Mouse (Mus musculus) spleen, postnatal 4 days (tissue): ENCODE data around the gene Alg1.
"Not testable (repeated sequence)": the region's sequence is repeated elsewhere in the genome, so short reads cannot be mapped to it uniquely, and the experiment has no call there.

Experiments used
- DNase-seq, 2 experiments: peaks; one replicate each; pipeline ENCODE4 v3.0.0; 2022; ENCODE audit warnings: low spot score in 2 of 2

Gene Alg1

GRCm38 (mm10) chr16:5233418-5234313 is at the start of gene Alg1:
Gene Alg1, plus strand, starts transcription at chr16:5233621.
- peak; percentile 89 to 95 for DNase-seq

DNA sequence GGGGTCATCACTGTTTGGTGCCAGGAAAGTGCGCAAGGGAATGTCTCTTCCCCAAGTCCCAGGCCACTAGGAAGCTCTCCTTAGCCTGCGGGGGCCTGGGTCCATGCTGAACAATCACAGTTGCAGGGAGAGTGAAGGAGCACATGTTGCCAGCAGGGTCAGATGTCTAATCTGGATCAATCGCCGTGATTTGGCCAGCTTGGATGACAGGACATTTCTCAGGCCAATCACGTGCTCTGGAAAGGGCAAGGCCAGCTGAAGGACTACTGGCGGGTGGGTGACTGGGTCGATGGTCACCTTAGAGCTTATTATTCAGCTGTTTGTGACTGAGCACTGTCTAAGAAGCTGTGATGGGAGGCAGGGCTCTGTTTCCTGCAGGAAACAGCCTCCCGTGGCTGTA is 49.3 kb upstream of the Alg1 start:
- no peak for DNase-seq

DNA sequence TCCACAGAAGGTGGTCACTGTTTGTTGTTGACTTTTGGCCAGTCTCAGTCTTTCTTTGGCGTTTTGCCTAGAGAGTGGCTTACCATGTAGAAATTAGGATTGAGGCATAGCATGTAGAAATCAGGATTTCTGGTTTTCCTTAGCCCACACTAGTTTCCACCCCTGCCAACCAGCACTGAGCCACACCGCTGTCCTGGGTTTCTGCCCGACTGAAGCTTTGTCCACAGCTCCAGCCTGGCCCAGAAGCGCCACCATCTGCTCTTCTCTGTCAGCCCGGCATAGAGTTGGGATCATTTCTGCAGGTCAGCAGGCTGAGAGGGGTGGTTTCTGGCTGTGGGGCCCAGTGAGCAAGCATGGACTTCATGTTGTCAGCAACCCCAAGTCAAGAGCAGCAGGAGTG is 48.5 kb upstream of the Alg1 start:
- no peak for DNase-seq

DNA sequence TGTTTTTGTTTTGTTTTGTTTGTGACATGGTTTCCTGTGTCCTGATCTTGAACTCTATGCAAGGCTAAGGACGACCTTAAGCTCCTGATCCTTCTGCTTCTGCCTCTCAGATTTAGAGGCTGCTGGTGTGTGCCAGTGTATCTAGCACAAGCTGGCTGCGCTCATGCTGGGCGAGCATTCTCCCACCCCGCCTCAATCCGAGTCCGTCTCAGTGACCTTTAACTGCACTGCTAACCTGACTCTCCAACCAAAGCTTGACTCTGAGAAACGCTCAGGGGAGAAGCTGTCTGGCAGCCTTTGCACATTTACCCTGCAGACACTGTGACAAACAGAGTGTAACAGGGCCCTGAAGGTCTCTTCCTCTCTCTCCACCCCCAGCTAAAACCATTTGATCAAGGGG is 47.7 kb upstream of the Alg1 start:
- no peak for DNase-seq

GRCm38 (mm10) chr16:5186234-5186633 is 47.2 kb upstream of the Alg1 start:
- DNase-seq, result no peak

DNA sequence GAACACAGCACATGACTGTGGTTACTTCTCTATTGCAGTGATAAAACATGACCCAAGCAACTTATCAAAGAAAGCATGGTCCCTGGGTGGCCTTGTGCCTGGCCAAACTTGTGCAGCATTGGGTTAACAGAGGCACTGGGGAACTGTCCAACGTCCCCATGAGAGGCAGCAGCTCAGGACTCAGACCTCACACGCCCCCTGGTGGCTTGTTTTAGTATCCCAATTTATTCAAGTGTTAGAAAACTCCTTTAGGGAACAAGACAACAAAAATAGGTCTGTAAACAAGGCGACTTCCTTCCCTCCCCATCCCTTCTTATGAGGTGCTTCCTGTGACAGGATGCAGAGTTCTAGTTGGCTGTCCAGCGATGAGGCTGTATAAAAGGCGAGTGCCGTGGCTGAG is 38.3 kb upstream of the Alg1 start:
- DNase-seq, result peak; percentile 48 to 82

DNA sequence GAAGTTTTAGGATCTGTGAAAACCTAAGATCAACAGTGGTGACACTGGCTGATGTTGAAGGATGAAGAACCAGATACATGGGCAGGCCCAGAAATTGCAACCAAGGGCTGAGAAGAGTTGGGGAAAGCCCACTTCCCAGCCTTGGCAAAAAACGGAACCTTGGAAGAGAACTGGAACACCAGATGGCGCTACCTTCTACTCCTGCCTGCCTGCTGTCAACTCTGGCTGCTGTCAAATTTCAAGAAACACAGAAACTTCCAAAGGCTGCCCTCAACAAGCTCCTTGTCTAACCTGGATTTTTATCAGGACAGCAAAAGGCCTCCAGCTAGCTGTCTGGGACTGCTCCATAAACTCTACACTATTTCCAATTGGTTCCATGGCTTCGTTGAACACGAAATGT is 30.7 kb upstream of the Alg1 start:
- peak in 1 of 2 experiments; percentile 35 for DNase-seq

DNA sequence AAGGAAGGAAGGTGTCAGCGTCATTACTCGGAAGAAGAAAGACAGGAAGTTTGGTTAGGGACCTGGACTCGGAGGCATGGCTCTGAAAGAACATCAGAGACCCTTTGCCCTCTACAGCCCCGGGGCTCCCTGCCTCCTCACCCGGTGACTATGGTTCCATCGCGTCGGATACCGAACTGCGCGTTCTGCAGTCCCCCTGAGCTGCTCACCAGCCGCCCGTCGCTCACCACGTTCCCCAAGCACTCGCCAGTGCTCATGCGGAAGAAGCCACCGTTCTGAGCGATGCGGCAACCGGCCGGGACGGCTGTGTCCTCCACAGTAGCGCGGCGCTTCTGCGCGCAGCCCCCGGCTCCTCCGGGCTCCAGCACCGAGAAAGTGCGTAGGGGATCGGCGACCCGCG is 30.2 kb upstream of the Alg1 start:
- DNase-seq, result peak; percentile 25 to 74

DNA sequence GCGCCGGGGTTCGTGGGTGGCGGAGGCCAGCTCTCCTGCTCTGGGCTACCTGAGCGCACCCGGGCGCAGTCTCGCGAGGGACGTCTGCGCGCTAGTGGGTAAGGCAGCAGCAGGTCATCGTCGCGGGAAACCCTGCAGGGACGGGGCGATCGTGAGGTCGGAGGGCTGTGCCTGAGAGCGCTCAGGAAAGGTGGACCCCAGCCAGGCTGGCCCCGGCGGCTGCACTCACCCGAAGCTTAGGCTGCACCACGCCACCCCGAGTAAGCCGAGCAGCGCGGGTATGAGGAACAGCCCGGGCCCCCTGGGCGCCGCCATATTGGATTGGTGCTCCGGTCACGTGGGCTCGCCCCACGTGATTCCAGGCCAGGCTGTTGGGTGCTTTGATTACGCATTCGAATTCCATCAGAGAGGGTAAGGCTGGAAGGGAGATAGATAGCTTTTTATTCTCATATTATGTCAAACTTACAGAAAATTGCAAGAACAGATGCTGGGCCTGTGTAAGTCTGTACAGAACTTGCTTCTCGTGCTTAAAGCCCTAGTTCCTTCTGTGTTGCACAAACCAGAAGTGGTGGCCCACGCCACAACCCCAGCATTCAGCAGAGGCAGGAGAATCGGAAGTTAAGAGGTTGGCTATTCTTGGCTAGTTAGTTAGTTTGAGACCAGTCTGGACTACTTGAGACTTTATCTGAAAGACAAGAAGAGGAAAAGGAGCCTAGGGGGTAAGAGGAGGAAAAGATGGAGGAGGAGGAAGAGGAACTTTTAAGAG is 29.6 kb upstream of the Alg1 start, which contains the start of gene Nagpa:
Gene Nagpa (minus strand): TSS at position 345 of the 766 bp plus-strand sequence.
- peak; percentile 70 to 87 for DNase-seq

- no peak for DNase-seq
Observed at GRCm38 (mm10) chr16:5205431-5205970, 27.9 kb upstream of the Alg1 start.

DNA sequence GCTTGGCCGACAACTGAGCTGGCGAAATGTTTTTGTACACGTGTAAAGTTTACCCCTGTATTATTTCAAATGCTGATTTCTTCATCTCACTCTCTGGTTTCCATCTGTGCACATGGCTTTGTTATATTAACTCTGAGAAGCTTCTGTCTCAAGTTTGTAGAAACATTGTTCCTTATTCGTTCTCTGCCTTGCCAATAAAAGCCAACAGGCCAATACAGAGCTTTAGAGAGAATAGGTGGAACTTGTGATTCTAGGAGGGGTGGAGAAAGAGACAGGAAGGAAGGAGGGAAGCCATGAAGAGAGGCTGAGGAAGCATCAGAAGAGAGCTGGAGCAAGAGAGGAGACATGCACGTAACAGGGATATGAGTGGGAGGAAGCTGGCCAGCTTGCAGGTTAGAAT is 27.4 kb upstream of the Alg1 start:
- no peak for DNase-seq

DNA sequence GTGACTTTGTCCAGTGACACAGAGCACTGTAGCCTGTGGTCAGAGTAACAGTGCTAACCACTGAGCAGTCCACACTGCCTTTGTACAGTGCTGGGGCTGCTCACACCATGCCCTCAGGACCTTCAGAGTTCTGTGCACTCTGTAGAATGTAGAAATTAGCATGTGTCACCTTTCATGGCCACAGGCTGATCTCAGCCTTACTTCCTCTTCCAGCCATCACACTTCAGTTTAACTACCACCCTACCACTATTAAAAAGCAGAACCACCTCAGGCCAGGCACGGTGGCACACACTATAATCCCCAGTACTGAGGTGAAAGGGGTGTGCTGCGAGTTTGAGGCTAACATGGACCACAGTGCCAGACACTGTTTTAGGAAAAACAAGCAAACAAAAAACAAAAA is 23.1 kb upstream of the Alg1 start:
- DNase-seq, result no peak

- no peak for DNase-seq
Observed at GRCm38 (mm10) chr16:5212150-5212549, 21.3 kb upstream of the Alg1 start.

- DNase-seq, result no peak
Observed at GRCm38 (mm10) chr16:5214126-5214525, 19.3 kb upstream of the Alg1 start.

- DNase-seq, result no peak
Observed at GRCm38 (mm10) chr16:5216686-5217085, 16.7 kb upstream of the Alg1 start.

DNA sequence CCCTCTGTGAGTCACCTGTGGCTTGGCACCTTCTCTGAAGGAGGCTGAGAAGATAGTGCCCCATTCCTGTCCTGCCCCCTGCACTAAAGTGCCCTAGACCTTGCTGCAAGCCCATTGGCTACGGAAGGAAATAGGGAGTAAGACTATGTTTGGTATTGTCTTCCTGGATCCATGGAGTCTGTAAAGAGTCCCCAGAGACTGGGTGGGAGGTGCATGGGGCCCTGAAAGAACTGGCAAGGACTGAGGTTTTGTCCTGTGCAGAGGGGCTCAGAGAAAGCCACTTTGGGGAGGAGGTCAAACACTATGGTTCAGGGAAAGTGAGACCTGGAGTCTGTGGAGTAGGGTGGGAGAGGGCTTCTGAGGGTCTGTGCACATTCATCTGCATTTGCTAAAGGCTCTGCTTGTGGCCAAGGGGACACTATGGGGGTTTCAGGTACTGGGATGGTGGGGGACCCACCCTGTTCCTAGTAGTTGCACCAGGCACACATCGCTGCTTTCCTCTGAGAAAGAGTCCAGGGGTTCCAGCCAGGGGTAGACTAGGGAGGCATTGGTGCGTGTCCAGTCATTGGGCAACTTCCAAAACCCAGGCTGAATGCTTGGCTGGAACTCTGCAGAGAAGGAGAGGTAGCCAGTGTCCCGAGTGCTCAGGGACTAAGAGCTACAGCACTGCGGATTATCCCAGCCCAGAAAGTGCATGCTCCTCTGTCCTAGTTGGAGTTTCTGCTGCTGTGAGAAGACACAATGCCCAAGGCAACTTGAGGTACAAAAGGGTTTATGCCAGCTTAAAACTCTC is 15.9 kb upstream of the Alg1 start:
- no peak for DNase-seq

DNA sequence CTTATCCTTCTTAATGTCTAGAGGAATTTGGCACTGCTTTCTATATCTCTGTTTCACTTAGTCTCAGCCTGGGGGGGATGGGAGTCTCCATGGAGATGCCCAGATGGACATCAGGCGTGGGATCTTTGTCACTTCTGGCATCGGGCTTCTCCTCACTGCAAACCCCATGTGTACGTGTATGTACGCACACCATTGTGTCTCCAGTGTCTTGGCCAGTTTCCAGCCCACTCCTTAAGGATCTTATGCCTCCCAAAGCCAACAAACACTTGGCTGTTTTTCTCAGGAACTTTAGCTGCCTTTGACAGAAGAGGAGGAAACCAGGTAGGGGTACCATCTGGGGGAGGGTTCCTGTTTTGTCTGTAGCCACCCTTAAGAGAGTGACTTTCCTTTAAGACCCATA is 12.0 kb upstream of the Alg1 start:
- no peak for DNase-seq

DNA sequence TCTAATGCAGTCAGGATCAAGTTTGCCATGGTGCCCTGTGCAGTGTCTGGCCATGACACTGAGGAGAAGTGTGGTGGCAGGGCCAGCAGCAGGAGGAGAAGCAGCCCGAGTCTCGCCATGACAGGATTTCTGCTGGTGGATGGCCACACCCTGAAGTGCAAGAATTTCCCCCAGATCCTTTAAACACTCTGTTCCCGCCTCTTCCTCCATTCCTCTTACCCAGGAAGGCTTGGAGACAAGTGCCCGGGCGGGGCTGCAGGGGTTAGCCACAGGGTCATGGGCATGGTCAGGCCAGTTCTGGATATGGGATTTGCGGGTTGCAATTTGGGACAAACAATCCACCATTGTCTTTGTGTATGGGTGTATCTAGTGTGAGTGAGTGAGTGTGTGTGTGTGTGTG is 11.3 kb upstream of the Alg1 start, which contains the start of gene AU021092:
Gene AU021092 (minus strand): TSS at position 160 of the 400 bp plus-strand sequence.
- no peak for DNase-seq

GRCm38 (mm10) chr16:5226534-5226933 is 6.9 kb upstream of the Alg1 start:
- DNase-seq, result not testable (repeated sequence)

DNA sequence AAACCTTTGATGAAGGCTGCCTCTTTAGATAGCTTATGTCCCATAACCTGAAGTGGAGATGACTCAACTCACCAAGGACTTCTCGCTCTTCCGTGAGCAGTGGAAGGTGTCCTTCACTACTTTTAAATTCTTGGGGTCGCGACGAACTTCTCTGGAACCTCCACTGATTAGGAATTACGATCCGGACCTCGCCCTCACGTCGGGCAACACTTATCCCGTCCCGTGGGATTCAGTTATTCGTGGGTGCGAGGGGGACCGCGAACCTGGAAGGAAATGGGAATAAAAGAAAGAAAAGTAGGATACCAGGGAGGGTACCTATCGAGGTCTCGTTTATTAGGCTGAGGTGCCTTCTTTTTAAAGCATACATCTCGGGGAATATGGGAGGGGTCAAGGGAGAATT is 5.9 kb upstream of the Alg1 start:
- DNase-seq, result not testable (repeated sequence)

- DNase-seq, result not testable (repeated sequence)
Observed at GRCm38 (mm10) chr16:5228103-5228502, 5.3 kb upstream of the Alg1 start.

- no peak for DNase-seq
Observed at GRCm38 (mm10) chr16:5232982-5233381, 439 bp upstream of the Alg1 start.
